Mouse (Mus musculus): ENCODE results near the gene Psenen.

The Psenen gene

DNA sequence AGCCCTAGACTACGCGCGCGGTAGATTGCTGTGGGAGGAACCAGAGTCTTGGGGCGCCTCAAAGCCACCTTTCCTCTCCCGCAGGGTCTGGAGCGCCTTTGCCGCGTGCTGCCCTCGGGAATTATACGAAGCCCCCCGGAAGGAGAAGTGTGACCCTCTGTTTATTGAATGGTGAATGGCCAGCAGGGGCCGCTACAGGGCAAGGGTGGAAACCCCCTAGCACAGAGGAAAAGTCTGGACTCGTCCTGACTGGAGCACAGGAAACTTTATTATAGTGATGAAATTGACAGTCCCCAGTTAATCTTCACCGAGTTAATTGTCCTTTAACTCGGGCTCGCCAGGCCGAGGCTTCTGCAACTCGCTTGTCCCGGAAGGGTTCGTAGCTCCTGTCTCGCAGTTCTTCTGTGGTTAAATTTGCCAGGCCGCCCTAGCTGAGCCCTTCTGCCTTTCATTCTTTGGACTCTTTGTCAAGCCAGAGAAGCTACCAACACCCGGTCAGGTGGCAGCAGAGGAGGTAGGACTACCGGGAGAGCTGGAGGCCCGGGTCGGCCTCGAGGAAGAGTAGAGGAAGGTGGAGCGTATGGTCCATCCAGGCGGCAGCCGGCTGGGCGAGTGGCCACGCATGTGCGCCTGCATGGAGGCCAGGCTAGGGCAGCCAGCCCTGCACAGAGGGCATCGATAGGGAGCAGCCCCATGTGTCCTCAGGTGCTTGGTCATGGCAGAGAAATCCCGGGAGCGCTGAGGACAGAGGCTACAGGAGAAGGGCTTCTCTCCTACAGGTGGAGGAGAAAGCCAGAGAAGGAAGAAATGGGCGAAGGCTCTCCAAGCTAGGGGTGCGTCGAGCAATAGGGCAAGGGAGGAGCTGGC, 26.2 kb upstream of the Psenen start:
- in situ Hi-C loops (cut with MboI; ENCODE audit: low sequenced_read_pairs) = no loop called here

DNA sequence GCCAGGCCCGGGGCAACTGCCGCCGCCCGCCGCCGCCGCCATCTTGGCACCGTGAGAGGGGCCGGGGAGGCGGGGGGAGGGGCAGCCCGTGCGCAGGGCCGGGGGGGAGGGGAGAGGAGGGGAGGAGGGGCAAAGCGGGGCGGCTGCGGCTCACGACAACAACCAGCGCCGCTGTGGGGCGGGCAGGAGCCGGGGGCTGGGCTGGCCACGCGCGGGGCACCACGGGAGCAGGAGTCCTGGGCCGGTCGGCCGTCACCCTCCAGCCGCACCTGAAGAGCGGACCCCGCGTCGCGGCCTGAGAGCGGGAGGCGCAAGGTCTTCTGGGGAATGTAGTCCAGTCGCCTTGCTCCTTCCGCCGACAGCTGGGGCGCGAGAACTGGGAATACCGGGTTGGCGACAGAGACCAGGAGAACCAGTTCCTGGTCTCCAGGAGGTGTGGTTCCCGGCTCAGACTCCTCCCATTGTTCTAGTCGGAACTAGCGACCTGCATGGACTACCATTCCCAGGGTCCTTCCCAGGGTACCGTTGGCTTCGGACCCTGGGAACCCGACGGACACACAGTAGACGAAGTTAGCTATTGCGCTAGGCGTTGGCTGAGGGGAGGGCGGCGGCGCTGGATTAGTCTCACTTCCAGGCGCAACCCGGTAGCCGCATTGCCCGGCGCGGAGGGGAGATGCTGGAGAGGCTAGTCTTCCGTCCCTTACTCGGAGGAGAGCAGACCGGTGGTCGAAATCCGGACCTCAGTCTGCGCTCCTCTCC, 25.4 kb upstream of the Psenen start, which contains the start of gene Kmt2b:
Gene Kmt2b, minus strand, starts transcription at position 51 of the 759 bp plus-strand sequence.
- in situ Hi-C loops (cut with MboI; ENCODE audit: low sequenced_read_pairs) = no loop called here

DNA sequence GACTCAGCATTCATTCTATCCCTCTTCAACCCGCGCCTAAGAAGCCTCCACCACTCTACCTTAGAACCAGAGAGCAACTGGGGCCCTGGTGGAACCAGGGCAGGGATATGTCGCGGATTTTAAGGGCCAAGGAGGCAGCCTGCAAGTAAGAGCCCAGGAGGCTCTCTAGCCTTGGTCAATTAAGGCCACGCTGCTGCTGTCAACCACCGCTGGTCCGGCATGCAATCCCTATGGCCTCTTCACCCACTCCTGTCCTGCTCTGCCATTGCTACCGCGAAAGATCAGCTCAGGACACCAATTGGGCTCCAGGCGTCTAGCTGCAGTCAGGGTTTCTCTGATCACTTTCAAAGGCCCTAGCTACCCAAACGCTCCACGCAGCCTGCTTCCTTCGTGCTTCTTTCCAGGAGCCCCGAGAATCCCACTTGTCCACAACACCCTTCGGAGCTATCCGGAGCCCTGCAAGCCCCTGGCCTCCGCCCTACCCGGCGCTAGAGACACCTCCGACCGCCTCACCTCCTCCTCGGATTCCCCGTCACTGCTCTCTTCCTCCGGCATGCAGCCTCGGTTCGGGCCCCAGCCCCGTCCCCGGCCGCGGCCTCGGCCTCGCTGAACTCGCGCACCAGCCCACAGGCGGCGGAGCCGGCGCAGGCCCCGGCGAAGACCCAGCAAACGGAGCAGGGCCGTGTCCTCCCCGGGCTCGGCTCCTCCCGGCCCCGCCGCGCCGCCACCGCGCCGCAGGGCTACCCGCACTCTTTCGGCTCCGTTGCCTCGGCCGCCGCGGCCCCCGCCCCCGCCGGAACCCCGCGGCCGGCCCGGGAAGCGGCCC, 24.6 kb upstream of the Psenen start:
- in situ Hi-C loops (cut with MboI; ENCODE audit: low sequenced_read_pairs) = no loop called here

DNA sequence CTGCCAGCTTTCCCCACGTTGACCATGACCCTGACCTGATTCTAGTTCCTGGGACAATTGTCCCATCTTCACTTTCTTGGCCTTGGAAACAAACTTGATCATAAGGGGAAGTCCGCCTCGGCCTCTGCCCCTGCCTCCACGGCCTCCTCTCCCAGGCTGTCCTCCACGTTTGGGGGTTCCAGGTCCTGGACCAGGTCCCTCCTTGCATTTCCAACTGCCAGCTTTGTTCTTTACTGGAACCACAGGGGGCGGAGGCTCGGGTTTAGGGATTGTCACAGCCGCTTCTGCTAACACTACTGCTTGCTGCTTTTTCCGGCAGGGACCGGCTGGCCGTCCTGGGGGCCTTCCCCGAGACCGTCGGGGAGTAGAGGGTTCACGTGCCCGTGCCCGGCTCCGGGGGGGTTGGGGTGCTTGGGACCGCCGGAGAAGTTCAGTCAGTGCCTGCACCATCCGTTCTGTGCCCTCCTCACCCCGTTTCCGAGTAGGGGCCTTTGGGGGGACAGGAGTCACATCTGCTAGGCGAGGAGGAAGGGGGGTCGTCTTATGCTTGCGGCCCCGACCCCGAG, 23.1 kb upstream of the Psenen start:
- in situ Hi-C loops (cut with MboI; ENCODE audit: low sequenced_read_pairs) = no loop called here

DNA sequence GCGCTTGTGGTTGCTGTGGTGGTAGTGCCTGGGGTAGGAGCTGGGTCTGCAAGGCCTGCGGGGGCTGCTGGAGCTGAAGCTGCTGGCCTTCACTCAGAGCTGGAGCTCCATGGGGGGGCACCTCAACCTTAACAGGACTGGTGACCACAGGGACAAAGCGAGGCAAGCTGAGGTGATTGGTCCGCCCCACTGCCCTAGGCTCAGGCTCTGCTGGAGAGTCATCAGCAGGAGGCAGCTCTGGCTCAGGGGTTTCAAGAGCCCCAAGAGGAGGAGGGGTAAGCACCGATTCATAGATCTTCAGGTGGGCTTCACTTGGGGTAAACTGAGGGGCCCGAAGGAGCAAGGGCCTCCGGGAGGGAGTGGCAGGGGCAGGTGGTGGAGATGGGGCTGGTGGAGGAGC, 21.7 kb upstream of the Psenen start:
- in situ Hi-C loops (cut with MboI; ENCODE audit: low sequenced_read_pairs) = no loop called here

DNA sequence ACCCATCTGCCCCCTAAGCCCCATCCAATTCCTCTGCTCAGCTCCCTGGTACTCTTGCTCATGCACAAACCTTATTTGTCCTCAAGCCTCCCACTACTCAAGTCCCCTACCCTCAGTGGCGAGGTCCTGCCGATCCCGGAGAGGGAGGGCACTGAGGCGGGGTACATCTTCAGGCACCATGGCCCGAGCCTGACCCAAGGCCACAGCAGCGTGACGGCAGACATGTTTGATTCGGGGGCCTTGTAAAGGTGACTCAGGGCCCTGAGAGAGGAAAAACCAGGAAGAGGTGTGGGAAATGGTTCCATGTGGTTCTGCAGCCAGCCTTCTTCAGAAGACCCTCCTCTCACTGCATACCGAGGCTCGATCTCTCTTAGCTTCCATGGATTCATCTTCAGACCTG, 20.9 kb upstream of the Psenen start:
- in situ Hi-C loops (cut with MboI; ENCODE audit: low sequenced_read_pairs) = no loop called here

DNA sequence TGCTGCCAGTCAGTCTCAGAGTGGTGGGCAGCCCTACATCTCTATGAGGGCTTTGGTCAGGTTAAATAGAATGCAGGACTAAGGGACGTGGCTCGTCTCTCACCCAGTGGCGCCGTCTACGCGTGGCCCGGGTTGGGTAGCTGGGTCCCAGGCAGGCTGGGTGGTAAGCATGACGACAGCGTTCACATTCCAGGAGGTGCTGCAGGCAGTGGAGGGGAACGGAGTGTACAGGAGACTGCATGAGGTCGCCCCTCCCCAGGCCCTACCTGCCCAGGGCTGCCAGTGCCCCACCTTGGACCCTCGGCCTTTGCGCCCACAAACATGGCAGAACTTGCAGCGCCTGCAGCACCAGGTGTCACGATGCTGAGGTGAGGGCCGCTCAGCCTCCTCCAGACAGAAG, 18.1 kb upstream of the Psenen start:
- in situ Hi-C loops (cut with MboI; ENCODE audit: low sequenced_read_pairs) = no loop called here

DNA sequence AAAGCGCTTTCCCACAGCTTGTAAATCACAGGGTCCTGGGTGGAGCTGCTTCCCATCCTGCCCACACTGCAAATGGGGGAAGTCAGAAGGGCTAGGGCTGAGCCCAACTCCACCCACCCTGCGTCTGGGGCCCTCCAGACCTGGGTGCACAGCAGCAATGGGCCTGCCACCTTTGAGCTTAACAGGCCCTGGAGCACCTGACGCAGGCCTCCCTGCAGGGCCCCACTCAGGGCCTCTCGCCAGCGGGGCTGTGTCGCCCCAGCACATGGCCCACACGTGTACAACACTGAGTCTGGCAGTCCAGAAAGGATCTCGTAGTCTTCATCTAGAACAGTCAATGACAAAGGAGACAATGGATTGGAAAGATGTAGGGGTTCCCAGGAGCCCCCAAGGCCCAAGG, 16.5 kb upstream of the Psenen start:
- in situ Hi-C loops (cut with MboI; ENCODE audit: low sequenced_read_pairs) = no loop called here

DNA sequence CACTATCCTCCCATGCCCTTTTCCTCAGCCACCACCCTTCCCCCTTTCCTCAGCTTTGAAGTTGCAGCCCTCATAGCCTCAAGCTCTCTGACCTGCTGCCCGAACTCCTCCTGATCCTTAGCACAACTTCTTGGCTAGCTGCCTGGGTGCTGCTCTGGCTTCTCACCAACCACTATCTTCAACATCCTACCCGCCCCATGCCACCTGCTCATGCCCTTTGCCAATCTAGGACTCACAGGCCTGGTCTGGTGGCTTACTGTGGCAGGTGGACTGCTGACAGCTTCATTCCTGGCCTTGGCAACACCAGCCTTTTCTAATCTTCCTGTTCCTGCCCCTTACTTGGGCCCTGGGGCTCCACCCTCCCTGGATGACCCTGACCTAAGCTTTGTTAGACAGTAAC, 9.5 kb upstream of the Psenen start:
- in situ Hi-C loops (cut with MboI; ENCODE audit: low sequenced_read_pairs) = no loop called here

DNA sequence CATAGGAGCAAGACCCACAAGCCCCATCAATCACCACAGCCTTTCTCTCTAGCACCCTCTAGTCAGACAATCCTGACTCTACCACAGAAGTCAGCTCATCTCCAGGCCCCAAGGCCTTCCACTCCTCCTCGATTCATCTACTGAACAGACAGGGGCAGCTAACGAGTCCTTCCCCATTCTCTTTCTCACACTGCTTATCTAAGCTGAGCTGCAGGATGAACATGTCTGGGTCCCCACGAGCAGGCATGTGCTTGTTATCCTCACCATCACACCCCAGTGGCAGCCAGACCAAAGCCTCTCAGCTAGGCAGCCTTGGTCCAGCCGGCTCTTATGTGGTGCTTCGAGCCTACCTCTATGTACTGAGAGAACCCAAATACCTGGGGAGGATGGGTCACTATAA, 9.0 kb upstream of the Psenen start:
- in situ Hi-C loops (cut with MboI; ENCODE audit: low sequenced_read_pairs) = no loop called here

DNA sequence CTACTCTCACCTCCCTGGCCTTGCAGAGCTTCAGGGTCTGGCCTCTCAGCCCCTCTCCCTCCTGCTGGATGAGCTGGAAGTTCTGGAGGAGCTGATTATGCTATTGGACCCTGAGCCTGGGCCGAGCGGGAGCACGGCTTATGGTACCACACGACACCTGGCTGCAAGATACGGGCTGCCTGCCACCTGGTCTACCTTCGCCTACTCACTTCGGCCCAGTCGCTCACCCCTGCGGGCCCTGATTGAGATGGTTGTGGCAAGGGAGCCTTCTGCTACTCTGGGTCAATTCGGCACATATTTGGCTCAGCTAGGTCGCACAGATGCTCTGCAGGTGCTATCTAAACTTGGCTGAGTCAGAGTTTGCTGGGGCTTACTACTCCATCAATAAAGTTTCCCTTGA, 4.1 kb upstream of the Psenen start:
- in situ Hi-C loops (cut with MboI; ENCODE audit: low sequenced_read_pairs) = no loop called here

DNA sequence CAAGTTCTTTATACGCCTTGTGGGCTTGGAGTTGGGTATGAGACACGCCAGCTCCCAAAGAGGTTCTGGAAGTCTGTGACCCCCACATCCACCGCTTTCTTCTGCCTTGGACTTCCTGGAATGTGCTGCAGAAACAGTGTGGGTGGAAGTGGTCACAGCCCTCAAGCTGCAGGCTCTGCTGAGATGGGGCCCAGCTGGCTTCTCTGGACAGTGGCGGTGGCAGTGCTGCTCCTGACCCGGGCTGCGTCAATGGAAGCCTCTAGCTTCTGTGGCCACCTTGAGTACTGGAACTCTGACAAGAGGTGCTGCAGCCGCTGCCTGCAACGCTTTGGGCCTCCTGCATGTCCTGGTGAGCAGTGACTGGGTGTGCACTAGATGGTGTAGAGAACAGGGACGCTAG, 2.6 kb upstream of the Psenen start:
- in situ Hi-C loops (cut with MboI; ENCODE audit: low sequenced_read_pairs) = no loop called here

DNA sequence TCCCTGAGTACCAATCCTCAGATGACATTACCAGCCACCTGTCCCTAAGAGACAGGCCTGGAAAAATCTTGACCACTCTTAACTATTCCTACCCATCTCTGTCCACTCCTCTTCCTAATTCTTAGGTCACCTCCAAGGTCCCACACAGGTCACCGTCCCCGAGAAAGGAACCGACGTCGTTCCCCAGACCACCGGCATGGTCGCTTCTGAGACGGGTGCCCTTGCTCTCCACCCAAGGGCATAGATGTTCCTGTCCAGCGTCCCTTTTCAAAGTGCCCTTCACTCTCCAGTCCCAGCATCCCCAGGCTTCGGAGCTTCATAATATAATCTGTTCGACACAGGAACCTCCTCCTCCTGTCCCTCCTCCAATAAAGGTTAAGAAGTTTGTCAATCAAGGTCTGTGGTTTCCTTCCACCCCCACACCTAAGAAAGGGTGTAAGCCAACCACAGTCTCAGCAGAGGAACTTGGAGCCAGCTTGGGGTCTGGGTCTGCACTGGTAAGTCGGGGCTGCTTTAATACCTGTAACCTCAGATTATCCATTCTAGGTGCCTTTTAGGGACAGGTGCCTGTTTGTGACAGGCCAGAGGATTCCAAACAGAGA, 1.6 kb upstream of the Psenen start, which contains the start of gene Igflr1:
Gene Igflr1, plus strand, starts transcription at position 458 of the 602 bp plus-strand sequence.
- in situ Hi-C loops (cut with MboI; ENCODE audit: low sequenced_read_pairs) = no loop called here

DNA sequence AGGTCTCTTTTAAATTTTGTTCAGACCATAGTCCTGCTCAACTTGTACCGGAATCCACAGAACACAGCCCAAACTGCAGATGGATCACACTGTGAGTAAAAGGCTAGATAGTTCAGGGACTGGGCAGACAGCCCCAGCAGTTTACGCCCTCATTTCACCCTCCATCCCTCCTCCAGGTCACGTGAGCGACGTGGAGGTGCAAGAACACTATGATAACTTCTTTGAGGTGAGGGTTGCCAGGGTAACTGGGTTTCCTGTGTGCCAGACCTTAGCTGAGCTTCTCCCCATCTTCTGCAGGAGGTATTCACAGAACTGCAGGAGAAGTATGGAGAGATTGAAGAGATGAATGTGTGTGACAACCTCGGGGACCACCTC, 466 bp upstream of the Psenen start:
- in situ Hi-C loops (cut with MboI; ENCODE audit: low sequenced_read_pairs) = no loop called here

DNA sequence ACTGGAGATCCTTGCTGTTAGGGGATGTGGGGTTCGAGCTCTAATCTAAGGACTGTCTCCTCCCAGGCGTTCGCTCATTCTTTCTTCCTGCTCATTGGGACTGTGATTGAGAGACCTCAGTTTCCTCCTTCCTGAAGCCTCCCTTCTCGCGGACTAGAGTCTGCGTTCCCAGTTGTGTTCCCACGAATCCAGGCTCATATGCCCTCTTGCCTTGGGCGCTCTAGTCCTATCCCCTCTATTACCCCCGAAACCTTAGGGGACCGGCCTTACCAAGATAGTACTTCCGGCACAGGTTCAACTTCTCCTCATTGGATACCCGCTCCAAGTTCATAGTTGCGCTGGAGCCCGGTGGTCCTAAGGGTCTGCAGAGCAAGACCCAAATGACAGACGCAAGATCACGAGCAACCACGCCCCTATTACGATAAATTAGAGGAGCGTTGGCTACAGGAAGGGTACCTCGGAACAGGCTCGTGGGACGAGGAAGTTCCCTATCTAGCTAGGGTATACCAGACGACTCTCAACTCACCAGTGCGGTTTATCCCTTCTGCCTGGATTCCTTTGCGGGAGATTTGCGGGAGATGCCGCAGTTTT, 806 bp downstream of the Psenen start:
- in situ Hi-C loops (cut with MboI; ENCODE audit: low sequenced_read_pairs) = no loop called here

DNA sequence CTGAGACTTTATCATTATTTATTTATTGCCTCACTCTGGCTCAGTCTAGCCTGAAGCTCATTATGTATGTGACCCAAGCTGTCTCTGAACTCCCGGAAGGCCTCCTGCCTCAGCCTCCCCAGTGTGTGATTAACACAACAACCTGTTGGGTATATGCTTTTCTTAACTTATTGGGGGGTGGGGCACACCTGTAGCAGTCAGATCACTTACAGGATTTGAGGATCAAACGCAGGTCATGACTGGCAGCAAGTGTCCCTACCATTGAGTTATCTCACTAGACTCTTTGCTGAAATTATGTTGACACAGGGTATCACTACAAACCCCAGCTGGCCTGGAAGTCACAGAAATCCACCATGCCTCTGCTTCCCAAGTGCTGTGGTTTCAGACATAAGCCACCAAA, 3.1 kb downstream of the Psenen start:
- in situ Hi-C loops (cut with MboI; ENCODE audit: low sequenced_read_pairs) = no loop called here

DNA sequence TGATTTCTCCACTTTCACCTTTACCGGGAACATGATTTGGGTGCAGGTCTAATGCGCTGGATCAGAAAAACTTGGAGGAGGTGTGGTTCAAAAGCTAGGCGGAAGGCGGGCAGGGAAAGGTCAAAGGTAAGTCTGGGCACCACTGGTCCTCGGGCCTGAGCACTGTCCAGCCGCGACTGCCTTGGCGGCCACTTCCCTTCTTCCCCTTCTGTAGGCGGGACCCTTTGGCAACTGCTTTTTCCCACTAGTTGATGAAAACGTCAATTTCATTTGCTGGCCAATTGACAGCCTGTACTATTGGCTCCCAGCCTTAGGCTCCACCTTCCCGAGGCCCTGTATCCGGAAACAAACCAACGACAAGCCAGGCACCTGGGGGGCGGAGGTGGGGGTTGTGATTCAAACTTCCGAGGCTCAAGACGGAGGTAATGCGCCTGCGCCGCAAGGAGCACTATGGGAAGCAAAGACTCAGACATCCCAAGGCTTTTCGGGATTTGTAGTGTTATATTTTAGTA, 3.9 kb downstream of the Psenen start, which contains the start of gene Lin37:
Gene Lin37, minus strand, starts transcription at position 396 of the 512 bp plus-strand sequence.
- in situ Hi-C loops (cut with MboI; ENCODE audit: low sequenced_read_pairs) = no loop called here

DNA sequence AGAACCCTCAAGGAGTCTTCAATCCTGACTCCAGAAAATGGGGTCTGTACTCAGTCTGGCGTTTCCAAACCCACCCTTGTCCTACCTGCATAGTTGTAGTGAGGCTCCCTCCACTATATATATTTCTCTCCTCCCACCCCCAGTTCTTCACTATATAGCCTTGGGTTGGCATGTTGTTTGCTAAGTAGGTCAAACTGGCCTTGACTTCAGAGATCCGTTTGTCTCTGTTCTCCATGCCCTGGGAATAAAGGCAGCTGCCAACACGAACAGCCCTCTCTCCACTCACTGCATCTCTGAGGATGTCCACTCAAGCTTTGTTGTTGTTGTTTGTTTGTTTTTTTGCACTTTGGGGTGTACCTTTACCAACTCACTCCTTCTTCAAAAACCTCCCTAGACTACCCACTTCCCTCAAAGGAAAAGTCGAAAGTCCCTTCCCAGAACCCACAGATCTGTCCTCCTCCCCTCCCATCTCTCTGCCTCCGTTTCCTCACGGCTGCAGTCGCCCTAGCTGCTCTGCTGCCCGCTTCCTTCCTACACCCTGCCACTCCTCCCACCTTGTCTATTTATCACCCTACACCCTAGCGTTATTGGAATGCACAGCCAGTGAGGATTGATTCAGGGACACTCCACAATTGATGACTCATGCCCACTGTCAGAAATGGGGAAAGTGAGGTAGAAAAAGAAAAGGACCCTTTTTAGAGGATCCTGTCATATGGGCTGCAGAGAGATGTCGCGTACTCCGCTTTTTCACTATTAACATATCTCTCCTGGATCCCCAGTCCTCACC, 4.6 kb downstream of the Psenen start:
- in situ Hi-C loops (cut with MboI; ENCODE audit: low sequenced_read_pairs) = no loop called here

DNA sequence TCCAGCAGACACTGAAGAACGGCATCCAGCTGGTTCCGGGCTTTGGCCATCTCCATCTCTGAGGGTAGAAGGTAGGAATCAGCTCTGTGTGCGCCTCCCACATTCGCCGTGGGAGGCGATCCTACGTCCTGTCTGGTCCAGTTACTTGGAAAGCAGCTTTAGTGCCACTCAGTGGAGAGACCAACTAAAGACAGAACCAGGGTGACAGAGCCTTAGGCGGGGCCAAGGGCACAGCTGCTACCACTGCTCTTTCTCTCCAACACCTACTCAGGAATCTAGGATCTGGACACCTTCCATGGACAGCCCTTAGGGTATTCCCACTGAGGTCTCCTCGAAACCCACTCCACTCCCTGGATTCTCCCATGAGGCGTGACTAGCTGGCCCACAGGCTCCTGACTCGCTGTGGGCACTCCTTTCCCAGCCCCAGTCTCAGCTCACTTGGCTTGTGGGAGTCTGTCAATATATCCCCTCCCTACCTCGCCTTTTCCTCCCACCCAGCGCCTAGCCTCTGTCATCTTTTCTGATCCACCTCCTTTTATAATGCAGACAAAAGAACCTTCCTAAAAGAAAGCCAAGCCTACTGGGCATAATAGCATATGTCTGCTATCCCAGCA, 5.4 kb downstream of the Psenen start:
- in situ Hi-C loops (cut with MboI; ENCODE audit: low sequenced_read_pairs) = no loop called here
